Comparison of ENCODE assay signal across 15 mouse cellular contexts in the genomic region with DNA sequence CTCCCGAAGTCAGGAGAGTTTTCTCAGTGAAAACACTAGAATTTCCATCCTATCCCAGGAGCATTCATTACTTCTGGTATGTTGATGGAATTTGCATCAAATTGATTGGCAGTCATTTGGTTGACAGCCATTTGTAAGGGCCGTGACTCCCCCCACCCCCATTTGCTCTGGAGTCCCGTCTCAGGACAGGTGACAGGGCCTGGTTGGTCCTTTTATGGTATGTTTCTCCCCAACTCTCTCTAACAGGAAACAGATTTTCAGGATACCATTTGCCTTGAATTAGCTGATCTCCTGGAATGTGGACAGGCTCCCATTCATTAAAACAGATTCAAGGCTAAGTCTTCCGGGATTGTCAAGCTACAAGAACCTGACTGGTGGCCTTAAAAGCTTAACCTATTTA.
"Had no signal": no experiment of that assay in that cellular context is flagged by ENCODE, and none has a peak within 500 bp of the region (broad histone marks: within the 10 kb centered on the region; RNA-seq: fewer than 3 reads in every experiment).

No protein-coding gene starts in this region.

- ATAC-seq: liver, embryonic 12.5 days had no signal

- DNase-seq: left cerebral cortex, postnatal 4 days; liver; lung, adult 18-20 months; lung, postnatal 10 days; lung, postnatal 36 days; midbrain, embryonic 14.5 days; thymus, adult 18-20 months; thymus, postnatal 36 days had no signal

- H3K4me3 ChIP-seq: limb, embryonic 13.5 days; liver, embryonic 12.5 days; liver, embryonic 15.5 days; lung, embryonic 15.5 days; megakaryocyte, embryonic 14.5 days; midbrain, embryonic 10.5 days had no signal

- H3K9ac ChIP-seq: limb, embryonic 13.5 days; liver, embryonic 12.5 days; liver, embryonic 15.5 days; lung, embryonic 15.5 days had no signal

- H3K9me3 ChIP-seq: limb, embryonic 13.5 days; liver, embryonic 12.5 days; liver, embryonic 15.5 days; lung, embryonic 15.5 days; megakaryocyte, embryonic 14.5 days; midbrain, embryonic 10.5 days had no signal

- H3K36me3 ChIP-seq: liver, embryonic 12.5 days; liver, embryonic 15.5 days had no signal

- H3K27ac ChIP-seq: kidney, postnatal 0 days; limb, embryonic 13.5 days; liver, embryonic 12.5 days; liver, embryonic 15.5 days; lung, embryonic 15.5 days; midbrain, embryonic 10.5 days had no signal

- H3K4me2 ChIP-seq: limb, embryonic 13.5 days; liver, embryonic 12.5 days; liver, embryonic 15.5 days; lung, embryonic 15.5 days had no signal

- H3K27me3 ChIP-seq: limb, embryonic 13.5 days; liver, embryonic 12.5 days; liver, embryonic 15.5 days; lung, embryonic 15.5 days; megakaryocyte, embryonic 14.5 days had no signal
